Mouse (Mus musculus): ENCODE data around the gene Oard1.

Gene Oard1

DNA sequence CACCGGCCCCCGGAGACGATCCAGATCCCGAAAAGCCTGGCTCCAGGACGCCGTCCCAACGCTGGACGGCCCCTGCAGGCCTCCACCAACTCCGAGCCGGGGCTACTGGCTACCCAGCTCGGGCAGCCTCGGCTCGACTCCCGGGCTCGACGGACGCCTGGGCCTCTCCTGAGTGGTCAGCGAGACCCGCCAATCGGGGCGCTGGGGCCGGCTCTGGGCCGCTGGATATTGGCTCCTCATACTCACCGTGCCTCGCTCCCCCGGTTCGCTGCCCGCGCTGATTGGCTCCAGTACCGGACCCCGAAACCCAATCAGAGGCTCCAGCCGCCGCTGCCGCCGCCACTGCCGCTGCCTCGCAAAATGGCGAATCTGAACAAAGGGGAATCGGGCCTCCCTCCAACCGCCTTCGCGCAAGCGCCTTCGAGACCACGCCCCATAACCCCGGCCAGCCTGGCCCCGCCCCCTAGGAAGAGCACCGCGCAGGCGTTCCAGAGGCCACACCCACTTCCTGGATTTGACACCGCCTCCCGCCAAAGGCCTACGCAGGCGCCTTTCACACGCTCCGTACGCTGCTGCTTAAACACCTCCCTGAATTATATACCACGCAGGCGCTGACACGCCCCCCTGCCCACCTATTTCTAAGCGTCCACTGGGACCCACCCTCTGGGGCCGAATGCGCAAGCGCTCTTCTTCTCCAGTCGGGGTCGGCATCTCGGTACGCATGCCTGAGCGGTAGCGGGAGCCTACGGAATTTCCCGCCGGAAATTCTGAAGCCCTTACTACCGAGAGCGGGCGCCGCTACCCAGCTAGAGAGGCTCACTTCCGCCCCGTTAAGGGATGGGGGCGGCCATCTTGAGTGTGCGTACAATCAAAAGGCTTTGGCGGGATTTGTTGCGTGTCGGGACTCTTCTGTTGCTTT, at the start of gene Oard1, which contains the start of gene Nfya:
Oard1 (plus strand) TSS at position 635 of the 919 bp plus-strand sequence.
Nfya (minus strand) TSS at position 527 of the 919 bp plus-strand sequence.
- DNase-seq (ENCODE audit: low spot score) = peak; percentile 100

DNA sequence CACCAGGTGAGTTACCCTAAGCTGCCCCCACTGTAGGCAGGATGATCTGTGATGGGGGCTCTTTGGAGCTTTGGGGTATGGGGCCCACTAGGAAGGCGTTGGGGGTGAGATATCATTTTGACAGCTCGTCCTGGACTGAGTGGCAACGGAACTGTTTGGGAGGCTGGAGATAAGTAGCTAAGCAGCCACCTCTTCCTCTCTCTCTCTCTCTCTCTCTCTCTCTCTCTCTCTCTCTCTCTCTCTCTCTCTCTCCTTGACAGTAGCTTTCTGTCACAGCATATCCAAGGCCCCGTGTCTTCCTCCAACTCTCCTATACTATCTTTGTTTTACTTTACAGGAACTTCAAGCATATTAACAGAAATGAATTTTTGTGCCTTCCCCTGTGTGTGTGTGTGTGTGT, 49.4 kb upstream of the Oard1 start:
- DNase-seq (ENCODE audit: low spot score) = no peak

DNA sequence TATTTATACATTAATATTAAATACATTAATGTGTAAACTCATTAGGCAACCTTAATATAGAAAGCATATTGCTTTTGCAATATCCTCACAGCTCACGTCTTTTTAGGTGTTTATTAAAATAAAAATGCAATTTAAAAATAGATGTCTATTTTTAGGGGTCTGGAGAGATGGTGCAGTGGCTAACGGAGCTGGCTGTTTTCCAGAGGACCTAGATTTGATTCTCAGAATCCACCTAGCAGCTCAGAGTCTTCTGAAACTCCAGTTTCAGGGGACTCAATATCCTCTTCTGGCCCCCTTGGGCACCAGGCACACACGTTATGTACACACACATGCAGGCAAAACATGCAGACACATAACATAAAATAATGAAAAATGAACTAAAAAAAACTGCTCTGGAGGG, 47.5 kb upstream of the Oard1 start:
- no peak for DNase-seq (ENCODE audit: low spot score)

DNA sequence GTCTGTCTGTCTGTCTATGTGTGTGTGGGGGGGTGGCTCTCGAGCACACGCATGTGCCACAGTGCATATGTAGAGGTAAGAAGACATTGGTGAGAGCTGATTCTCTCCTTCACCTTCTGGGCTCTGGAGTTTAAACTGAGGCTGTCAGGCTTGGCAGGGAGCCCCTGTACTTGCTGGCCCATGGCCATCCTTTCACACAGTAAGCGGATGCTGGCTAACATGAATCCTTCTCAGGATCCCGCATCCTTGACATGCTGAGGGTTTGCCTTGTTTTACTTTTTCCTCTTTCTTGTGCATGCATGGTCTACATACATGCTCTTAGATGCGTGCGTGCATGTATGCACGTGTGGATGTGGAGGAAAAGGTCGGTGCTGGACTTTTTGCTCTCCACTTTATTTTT, 46.8 kb upstream of the Oard1 start:
- DNase-seq (ENCODE audit: low spot score) = no peak

DNA sequence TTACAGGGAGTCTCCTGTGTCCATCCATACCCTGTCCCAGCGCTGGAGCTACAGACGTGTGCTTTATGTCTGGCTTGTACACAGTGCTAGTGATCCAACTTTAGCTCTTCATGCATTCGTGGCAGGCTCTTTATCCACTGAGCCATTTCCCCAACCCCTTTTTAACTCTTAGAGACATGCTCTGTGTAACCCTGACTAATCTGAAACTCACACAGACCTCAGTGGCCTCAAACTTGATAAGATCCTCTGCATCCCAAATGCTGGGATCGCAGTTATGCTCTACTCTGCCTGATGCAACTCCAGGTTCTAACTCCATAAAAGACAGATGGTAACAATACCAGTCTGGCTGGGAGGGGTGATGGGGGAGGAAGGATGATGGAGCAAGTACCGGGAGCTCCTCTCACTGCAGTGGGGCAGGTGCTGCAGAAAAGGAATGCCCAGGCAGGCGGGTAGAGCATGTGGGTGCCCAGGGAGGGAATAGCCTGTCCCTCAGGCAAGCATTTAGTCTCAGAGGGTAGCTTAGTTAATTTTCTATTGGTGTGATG, 46.3 kb upstream of the Oard1 start:
- DNase-seq (ENCODE audit: low spot score) = no peak

DNA sequence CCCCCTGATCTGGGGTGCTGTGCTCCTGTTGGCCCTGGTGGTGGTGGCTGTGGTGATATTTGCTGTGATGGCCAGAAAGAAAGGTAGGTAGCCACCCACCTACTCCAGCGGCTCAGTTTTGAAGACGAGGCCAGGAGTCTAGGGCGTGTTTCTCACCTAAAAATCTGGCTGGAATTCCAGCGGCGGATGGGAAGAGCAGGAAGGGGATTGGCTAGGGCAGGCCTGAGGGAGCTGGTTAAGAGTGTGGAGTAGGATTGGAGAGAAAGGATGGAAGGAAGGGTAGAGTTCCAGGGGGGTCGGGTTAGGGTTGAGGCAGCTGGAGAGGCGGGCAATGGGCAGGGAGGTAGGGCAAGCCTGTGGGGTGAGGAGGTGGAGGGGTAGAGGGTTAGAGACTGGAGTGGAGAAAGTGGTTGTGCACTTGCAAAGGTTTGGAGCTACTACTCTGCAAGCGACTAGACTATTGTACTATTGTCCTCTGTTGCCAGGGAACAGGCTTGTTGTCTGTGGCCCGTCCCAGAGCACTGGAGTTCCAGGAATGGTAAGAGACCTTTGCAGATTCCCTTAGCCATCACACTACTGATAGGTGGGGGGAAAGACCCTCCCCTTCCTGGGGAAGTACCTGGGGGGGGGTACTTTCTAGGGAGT, 44.2 kb upstream of the Oard1 start:
- DNase-seq (ENCODE audit: low spot score) = no peak

DNA sequence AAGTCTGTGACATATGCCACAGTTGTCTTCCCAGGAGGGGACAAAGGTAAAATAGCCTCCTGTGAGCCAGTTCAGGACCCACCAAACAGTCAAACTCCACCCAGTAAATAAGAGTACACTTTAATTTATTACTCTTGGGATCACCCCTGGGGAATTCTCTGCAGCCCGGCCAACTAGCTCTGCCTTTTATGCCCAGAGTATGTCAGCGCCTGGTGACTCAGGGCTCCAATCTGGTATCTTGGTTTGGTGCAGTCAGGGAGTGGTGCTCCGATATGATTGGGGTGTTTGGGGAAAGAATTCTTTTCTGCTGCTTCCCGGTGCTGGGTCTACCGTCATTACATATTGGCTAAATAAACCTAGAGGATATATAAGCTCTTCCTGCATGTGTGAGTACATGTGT, 43.0 kb upstream of the Oard1 start:
- no peak for DNase-seq (ENCODE audit: low spot score)

DNA sequence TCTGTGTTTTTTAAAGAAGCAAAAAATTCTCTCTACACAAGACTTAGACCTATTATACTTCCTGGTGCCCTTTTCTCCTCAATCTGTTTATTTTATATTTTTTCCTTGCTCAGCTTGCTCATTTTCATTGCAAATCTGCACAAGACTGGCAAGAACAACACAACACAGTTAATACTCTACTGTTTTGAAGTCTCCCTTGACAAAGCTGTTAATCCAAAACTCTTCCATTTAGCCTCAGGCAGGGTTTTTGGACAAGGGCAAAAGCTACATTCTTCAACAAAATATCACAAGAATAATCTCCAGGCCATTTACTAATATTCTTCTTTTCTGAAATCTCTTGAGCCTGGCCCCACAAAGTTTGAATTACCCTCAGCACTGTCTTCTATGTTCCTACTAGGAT, 38.2 kb upstream of the Oard1 start:
- DNase-seq (ENCODE audit: low spot score) = no peak

DNA sequence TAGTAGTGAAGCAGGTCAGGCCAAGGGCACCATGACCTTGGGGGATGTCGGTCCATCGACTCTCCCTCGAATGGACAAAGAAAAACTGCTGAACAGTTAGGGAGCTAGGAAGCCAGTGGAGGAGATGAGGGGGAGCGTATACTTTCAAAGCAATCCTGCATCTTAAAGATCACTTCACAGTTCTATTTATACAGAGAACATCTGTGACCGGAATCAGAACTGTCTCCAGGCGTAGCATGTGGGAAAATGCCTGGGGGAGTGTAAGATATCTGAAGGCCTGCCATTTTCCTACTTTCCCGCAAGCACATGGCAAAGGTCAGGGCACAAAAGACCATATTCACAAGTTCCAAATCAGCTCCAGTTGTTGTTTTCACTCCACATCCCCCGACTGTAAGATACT, 36.8 kb upstream of the Oard1 start:
- DNase-seq (ENCODE audit: low spot score) = no peak

DNA sequence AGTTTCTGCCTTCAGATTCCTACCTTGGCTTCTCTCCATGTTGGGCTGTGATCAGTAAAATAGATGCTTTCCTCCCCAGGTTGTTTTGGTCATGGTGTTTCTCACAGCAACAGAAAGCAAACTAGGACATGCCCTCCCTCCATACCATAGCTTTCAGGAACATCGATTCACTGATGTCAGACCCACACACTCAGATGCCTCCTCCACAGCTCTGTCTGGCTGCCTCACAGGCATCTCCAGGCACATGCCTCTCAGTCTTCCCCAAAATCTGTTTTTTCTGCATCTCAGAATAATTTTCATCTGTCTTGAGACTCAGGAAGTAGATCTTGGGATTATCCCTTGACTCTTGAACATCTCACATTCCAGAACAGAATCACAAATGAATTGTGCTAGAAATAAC, 33.7 kb upstream of the Oard1 start:
- no peak for DNase-seq (ENCODE audit: low spot score)

DNA sequence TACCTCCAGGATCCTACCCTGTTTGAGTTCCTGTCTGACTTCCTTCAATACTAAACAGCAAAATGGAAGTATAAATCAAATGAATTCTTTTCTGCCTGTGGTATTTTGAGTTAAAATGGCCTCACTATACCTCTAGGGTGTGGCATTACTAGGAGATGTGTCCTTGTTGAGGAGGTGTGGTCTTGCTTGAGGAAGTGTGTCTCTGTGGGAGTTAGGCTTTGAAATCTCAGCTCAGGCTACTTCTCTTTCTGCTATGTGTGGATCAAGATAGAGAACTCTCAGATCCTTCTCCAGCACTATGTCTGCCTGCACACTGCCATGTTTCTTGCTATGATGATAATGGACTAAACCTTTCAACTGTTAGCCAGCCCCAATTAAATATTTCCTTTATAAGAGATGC, 30.8 kb upstream of the Oard1 start:
- DNase-seq (ENCODE audit: low spot score) = no peak

DNA sequence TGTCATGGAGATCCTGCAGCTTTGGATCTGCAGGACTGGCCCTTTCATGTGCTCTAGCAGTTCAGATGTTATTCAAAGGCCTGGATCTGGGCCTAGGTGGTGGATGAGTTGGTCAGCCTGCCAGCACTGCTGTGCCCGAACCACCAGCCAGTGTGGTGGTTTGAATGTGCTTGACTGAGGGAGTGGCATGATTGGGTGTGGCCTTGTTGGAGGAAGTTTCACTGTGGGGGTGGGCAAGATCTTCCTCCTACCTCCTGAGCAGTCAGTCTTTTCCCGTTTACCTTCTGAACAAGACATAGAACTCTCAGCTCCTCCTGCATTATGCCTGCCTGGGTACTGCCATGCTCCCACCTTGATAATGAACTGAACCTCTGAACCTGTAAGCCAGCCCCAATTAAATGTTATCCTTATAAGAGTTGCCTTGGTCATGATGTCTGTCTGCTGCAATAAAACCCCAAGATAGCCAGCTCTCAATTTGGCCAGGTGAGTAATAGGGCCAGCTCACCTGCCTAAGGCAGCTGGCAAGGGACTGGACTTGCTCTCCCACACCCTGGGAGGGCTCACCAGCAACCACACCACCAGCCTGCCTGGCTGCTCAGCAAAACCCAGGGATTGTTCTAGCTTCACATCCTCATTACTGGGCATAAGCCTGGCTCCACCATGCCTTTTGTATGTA, 23.9 kb upstream of the Oard1 start:
- DNase-seq (ENCODE audit: low spot score) = no peak

DNA sequence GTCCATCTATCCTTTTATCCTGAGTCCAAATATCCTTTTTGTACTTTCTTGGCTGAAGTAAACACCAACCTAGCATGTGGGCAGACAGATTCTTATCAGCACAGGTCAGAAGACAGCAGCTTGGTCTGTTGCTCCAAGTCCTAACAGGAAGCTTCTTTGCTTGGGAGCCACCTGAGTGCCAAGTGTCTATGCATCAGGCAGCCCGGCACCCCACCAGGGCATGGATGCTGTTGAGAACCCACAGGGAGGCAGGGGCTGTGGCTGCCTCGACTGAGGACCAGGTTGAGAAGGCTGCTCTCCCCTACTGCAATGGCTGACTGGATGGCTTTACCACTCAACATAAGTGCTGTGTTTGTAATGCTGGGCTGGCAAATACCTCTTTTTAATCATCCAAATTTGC, 21.1 kb upstream of the Oard1 start:
- DNase-seq (ENCODE audit: low spot score) = no peak

DNA sequence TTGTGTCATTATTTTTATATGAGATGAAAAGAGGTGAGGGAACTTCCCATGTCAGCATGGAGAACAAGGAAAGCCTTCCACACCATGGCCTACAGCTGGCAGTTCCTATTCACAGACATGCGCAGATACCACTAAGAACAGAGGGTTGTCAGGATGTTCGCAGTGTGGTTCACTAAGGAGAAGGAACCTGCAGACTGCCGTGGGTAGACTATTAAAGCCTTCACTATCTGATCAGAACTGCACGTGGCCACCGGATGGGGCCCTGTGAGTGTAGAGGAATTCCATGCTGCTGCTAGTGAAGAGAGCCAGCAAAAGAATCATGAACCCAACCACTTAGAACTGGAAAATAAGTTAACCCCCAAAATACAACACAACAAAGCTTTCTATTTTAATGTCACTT, 20.4 kb upstream of the Oard1 start:
- DNase-seq (ENCODE audit: low spot score) = no peak

DNA sequence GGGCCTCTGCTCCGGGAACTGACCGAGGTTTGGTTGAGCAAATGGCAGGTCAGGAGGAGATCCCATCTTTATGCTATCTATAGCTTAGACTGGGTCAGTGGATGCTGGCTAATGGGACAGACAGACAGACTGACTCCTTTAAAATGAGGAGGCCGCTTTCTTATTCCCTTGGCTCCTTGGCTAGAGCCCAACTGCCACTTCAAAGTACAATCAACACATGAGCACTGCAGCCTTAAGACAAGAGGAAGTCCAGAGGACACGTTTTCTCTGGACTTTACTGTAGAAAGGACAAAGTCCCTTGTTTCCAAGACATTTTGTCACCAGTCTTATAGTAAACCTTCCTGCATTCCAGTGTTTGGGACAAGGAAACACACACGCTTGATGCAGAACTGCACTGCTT, 18.4 kb upstream of the Oard1 start:
- no peak for DNase-seq (ENCODE audit: low spot score)

DNA sequence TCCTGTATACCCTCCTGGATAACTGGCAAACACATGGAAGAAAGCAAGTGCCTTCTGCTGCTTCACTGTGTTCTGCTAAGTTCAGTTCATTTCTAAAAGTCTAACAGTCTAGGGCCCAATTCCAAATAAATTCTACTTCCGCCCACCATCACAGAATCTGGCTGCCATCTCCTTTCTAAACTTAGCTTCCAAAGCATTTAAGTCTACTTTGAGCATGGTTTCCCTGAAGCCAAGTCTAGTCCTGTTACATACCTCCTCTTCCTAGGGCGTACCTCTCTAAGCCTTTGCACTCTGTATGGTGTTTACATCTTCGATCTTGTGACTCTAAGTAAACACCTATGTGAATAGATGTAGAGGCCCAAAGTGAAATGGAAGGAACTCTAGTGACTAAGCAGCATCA, 17.2 kb upstream of the Oard1 start:
- DNase-seq (ENCODE audit: low spot score) = no peak

DNA sequence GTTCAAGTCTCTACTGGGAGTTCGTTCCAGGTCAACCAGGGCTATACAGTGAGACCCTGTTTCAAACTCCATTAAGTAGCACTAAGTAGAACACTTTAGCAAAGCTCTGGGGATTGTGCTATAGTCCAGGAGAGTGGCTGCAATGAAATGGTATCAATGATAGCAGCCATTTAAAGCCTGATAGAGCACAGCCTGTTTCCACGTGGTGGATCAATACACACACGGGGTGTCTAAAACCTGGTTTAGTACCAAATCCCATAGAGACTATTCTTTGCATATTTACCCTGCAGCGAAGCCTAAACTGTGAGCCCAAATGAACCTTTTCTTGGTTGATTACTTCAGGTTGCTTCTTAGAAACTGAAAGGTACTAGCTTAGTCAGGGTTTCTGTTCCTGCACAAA, 8.1 kb upstream of the Oard1 start:
- DNase-seq (ENCODE audit: low spot score) = no peak

DNA sequence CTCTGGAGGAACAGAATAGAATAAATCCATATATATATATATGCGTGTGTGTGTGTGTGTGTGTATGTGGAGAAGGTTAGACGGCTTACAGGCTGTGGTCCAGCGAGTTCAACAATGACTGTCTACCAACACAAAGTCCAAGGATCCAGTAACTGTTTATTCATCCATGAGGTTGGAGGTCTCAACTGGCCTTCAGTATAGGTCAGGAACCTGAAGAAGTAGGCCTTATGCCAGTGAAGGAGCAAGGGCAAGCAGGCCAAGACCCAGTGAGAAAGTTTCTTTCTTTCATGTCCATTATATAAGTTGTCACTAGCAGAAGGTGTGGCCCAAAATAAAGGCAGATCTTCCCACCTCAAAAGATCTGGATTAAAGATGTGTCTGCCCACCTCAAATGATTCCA, 7.1 kb upstream of the Oard1 start:
- no peak for DNase-seq (ENCODE audit: low spot score)

DNA sequence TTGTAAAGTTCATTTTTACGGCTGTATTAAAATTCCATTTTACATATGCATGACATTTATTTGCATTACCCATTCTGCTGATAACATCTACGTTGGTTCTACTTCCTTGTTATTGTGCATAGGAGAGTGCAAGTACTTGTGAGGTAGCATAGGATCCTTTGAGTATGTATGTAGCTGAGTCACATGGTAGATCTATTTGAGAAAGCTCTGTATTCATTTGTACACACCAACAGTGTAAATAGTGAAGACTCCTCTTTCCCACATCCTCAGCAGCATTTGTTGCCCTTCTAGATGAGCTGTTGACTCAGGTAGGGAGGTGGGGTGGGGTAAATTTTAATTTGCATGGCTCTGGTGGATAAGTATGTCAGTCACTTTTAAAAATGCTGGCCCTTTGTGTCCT, 6.0 kb upstream of the Oard1 start:
- no peak for DNase-seq (ENCODE audit: low spot score)

DNA sequence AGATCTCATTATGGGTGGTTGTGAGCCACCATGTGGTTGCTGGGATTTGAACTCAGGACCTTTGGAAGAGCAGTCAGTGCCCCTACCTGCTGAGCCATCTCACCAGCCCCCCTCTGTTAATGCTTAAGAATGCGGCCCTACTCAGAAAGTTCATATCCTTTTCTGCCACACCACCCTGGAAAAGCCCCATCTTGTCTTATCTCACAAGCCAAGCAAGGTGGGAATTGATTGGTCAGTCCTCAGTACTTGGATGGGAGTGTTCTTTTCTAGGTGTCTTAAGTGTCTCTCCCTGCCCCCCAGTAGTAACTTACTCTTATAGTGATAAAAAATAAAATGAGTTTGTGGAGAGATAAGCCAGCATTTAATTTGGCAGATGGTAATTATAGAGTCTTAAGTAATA, 5.1 kb upstream of the Oard1 start:
- no peak for DNase-seq (ENCODE audit: low spot score)

DNA sequence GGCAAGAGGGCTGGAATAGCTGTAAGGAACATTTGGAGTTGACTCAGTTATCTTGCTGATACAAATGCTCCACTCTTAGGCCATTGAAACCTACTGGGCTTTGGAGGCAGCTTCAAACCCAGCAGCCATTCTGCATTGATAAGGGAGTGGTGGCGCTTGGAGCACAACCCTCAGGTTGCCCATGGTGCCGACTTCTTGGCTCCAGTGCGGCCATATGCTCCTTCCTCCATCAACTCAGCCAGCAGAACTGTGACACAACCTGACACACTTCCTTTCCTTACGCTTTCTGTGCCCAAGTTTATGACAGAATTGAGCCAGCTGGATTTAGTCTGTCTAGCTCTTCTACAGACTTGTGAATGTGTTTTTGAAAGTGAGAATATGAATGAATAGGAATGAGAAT, 2.7 kb upstream of the Oard1 start:
- DNase-seq (ENCODE audit: low spot score) = no peak

DNA sequence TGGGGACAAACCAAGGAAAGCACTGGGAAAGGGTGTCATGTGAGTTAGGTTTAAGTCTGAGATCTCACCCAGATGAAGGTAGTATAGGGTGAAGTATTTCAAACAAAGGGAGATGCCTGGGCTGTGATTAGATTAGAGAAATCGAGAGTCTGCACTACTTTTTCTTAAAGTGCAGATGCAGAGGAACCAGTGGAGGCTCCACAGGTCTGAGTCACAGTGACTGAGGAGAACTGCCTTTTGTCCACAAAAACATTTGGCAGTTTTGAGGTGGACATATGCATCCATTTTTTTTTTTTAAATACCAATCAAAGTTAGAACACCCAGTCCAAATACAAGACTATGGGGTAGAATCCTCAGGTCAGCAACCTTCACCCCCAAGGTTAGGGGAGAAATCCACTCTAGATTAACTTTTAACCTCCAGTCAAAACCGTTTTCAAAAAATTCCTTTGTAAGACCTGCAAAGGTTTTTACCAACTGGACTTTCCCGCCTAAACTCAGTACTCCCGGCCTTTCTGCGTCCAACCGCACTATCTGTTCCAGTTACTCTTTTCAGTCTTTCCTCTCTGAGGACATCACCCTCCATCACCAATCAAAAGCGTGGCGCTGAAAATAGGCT, 1.8 kb upstream of the Oard1 start:
- no peak for DNase-seq (ENCODE audit: low spot score)
